Mouse (Mus musculus) thymus, adult 2 months (tissue): ENCODE data around the gene Fscn2.

Experiments used
- CTCF ChIP-seq: fragments of 200-500 bp; IDR thresholded peaks from 2 replicates; pipeline ENCODE4 v1.5.1; 2012; ENCODE audit warnings: mild to moderate bottlenecking, control low read depth, low read length, moderate library complexity, borderline replicate concordance; ENCODE audit not compliant: control insufficient read depth, poor library complexity, insufficient read depth; ENCODE audit errors: extremely low read depth
- POLR2A ChIP-seq: fragments of 200-500 bp; IDR thresholded peaks from 2 replicates; pipeline ENCODE4 v1.6.1; 2012; ENCODE audit warnings: mild to moderate bottlenecking, low read length, control low read depth, moderate library complexity; ENCODE audit not compliant: control insufficient read depth, poor library complexity, insufficient read depth; ENCODE audit errors: extremely low read depth

GRCm38 (mm10) chr11:120347301-120347700, 14.0 kb upstream of the Fscn2 start:
- TF ChIP-seq CTCF (no peak), POLR2A (no peak)
